Mouse (Mus musculus) bone marrow macrophage, adult 2 months (primary cell): ENCODE measurements around the gene Azin2.

Source experiments
- CTCF ChIP-seq: IDR thresholded peaks from 2 replicates; pipeline ENCODE4 v1.5.1; 2012; ENCODE audit warnings: low read depth, mild to moderate bottlenecking, low read length, moderate library complexity
- POLR2A ChIP-seq: IDR thresholded peaks from 2 replicates; pipeline ENCODE4 v1.6.1; 2012; ENCODE audit warnings: mild to moderate bottlenecking, low read depth, low read length, borderline replicate concordance

DNA sequence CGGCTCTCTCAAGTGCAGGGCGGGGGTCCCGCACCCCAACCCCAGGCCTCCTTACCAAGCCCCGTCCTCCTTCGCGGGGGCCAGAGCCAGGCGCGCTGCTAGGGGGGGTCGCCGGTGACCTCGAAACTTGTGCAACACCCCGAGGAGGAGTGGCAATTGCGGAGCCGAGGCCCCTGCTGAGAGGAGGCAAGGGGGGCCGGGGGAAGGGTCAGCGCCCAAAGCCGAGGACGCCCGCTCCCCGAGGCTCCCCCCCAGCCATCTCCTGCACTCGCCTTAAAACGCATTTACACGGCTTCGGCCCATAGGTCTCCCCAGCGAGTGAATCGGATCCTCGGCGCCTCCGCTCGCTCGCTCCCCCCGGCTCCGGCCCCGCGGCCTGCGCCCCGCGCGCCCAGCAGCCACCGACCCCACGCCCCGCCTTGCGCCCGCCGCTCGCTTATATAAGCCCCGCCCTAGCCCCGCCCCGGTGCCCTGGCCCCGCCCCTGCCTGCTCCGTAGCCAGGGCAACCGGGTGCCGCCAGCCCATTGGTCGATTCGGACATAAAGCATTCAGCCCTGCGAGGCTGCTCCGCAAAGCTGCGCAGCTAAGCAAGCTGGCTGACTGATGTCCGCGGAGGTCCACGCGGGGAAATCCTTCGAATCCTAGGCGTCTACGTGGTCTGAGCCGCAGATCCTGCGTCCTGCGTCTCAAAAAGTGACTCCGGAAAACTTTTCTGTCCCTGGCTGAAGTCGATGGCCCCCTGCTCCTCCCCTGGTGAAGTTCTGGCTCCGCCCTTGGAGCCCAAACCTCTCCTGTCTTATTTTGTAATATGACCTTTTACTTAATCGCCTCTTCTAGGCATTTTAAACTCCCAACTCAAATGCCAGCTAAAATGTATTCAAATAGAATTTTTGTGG lies at the start of gene Azin2:
- TF ChIP-seq CTCF (no peak), POLR2A (no peak)
